Mouse (Mus musculus): ENCODE data around the gene 1810010D01Rik.

DNA sequence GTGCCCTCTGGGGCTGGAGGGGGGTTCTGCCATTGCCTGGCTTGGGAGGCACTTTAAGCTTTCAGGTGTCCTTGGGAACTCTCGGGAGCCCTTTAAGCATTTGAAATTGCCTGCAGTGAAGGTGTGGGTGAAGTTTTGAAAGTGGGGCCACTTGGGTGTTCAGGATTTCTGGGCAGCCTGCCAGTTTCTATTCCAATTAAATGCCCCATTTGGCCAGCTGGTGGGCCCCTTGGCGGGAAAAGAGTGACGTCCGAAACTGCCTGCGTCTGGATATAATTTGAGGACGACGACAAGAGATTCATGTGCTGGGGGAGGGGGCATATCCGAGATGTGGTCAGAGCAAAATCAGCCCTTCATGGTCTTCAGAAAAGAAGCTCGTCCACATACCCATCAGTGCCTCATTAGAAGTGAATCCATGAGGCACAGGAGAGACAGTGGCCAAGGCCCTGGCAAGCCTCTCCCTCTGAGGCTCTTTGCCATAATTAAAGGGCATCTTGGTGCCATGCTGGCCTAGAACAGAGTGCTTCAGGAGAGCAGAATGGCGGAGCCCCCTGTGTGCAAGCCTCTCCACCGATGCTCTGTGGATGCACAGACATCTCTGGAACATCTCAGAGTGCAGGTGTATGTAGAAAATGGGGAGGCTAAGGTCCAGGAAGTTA, 26.4 kb downstream of the 1810010D01Rik start:
- TF ChIP-seq CTCF (IDR thresholded peaks at IDR 0.05; ENCODE audit: low read depth) (no peak), EP300 (IDR thresholded peaks at IDR 0.05; ENCODE audit: low read depth) (no peak)
